Mouse (Mus musculus) c-Kit-positive CD71-positive TER-119-negative erythroid progenitor cells, embryonic 14.5 days (primary cell): ENCODE data around the gene Tagln.

Experiments
- DNase-seq: peaks from one replicate; pipeline ENCODE4 v3.0.0-alpha.2; 2013; ENCODE audit warnings: low read depth

Tagln gene

DNA sequence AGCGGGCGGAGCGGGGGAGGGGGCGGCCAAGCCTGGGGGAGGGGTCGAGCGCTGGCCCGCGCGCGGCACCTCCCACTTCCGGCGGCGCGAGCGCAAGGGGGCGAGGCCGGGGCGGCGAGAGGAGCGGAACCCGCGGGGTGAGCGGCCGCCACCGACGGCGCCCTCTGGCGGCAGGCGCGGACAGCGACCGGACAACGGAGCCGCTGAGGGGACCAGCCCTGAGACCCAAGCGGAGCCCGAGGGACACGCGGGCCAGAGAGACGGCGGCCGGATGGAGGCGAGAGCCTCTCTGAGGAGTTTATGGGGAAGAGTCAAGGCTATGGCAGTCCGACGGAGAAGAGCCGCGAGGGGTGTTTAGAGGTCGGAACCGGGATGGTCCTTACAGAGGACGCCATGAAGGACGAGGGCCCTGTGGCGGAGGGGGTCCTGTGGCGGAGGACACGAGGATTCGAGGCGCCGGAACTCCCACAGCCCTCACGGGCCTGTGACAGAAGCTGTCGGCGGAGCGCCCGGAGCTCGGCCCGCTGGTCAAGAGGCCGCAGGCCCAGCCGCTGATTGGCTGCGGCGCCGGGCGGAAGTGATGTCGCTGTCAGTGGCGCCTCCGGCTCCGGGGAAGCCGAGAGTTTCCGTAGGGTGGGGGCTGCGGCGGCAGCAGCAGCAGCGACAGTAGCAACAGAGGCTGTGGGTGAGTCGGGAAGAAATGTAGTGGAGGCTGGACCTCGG lies 29.3 kb downstream of the Tagln start, which contains the start of the genes Pcsk7 and Rnf214:
Gene Pcsk7, plus strand, starts transcription at position 143 of the 723 bp plus-strand sequence.
Gene Rnf214, minus strand, starts transcription at position 557 of the 723 bp plus-strand sequence.
- peak; percentile 71 for DNase-seq

GRCm38 (mm10) chr9:45905811-45906237 lies 30.0 kb downstream of the Tagln start:
- no peak for DNase-seq

- DNase-seq: no peak
These were observed 30.7 kb downstream of the Tagln start for GRCm38 (mm10) chr9:45905196-45905595.

DNA sequence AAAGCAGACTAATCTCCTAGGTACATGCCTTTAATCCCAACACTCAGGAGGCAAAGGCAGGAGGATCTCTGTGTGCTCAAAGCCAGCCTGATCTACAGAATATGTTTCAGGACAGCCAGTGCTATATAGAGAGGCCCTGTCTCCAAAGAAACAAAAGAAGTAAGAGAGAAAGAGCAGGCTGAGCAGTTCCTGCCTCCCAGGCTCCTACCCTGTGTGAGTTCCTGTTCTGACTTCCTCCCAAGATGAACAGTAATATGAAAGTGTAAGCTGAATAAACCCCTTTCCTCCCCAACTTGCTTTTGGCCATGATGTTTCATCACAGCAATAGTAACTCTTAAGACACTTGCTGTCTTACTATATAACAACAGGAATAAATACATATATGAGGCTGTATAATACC lies 42.2 kb downstream of the Tagln start:
- DNase-seq: no peak
